Mouse (Mus musculus): ENCODE data around the gene Zfp141. TPM values are rescaled to one million over a fixed set of nuclear protein-coding genes. Genes with fewer than 3 reads are reported as not detected.

The Zfp141 gene
- polyA plus RNA-seq, 1 experiment from 2014 or later, result 3.4 TPM

Other genes starting within 250 kb of the Zfp141 start
- not detected in 2 replicates for gene Vmn2r61, start 245.7 kb downstream of the Zfp141 start, polyA plus RNA-seq (2015; fragmentation: Nextera tagmentation; extraction: Ambion mirVana)
- gene 4933421I07Rik, start 57.6 kb downstream of the Zfp141 start, polyA plus RNA-seq (2015; fragmentation: Nextera tagmentation; extraction: Ambion mirVana), result not detected in 2 replicates
- gene Gm21028, start 72.8 kb upstream of the Zfp141 start, polyA plus RNA-seq (2015; fragmentation: Nextera tagmentation; extraction: Ambion mirVana), result not detected in 2 replicates
- gene Zfp977, start 86.8 kb upstream of the Zfp141 start, polyA plus RNA-seq (2015; fragmentation: Nextera tagmentation; extraction: Ambion mirVana), result 0.13 and 0.20 TPM in 2 replicates
- gene Zfp976, start 136.8 kb upstream of the Zfp141 start, polyA plus RNA-seq (2015; fragmentation: Nextera tagmentation; extraction: Ambion mirVana), result 0.59 and 0.62 TPM in 2 replicates
- 1.8 and 1.9 TPM in 2 replicates for gene Zfp975, start 187.0 kb upstream of the Zfp141 start, polyA plus RNA-seq (2015; fragmentation: Nextera tagmentation; extraction: Ambion mirVana)
- gene Gm17067, start 221.3 kb upstream of the Zfp141 start, polyA plus RNA-seq (2015; fragmentation: Nextera tagmentation; extraction: Ambion mirVana), result not detected in 2 replicates